ENCODE assay signal across 9 mouse cellular contexts in the genomic region with DNA sequence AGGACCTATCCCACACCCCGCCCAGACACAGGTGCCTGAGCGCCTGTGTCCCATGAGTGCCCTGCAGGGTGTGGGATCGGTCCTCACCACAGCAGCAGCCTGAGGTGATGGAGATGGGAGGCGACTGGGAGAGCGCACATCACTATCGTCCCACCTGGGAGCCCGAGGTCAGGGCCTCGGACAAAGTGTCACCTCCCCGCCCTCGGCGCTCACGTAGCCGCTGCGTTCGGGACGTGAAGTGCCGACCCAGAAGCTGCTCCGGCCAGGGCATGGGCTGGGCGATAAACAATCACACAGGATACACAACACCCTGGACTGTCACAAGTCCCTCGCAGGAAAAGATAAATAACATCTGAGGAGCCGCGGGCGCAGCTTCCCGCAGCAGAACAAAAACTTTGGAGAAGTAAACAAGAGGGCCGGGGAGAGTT. TPM values are rescaled to one million over a fixed set of nuclear protein-coding genes. Genes with fewer than 3 reads are reported as not detected.
DNase-seq lines count a peak whose midpoint lies in the region; ATAC-seq lines count a peak whose summit lies in the region.
"Had no signal": no experiment of that assay in that cellular context is flagged by ENCODE, and none has a peak within 500 bp of the region (broad histone marks: within the 10 kb centered on the region; RNA-seq: fewer than 3 reads in every experiment).

No protein-coding gene starts in this region.

- no peak for ATAC-seq in lung, embryonic 16.5 days (ENCODE audit: low read depth)
- ATAC-seq in activated CD4-positive, CD25-positive, alpha-beta regulatory T cell, adult 4 months, result no peak

- peaks cover 20% of the 10 kb centered on the region for H3K27me3 ChIP-seq in lung, embryonic 16.5 days (ENCODE audit: control insufficient read depth, insufficient read depth, low read depth, low read length)

- no peaks in the 10 kb centered on the region for H3K36me3 ChIP-seq in lung, embryonic 16.5 days (ENCODE audit: control insufficient read depth, insufficient read depth, low read length)

- H3K9ac ChIP-seq in lung, embryonic 16.5 days (ENCODE audit: low read length), result no peak overlapping the region

- H3K4me3 ChIP-seq in lung, embryonic 16.5 days (ENCODE audit: low read length), result peak overlapping the region; percentile 26

- DNase-seq in adrenal gland, postnatal 25 days, result peak; percentile 20
- DNase-seq in heart, adult 8-10 months (ENCODE audit: low spot score), result peak; percentile 39
- peak; percentile 62 to 73 for DNase-seq in kidney, adult 8-10 months
- DNase-seq in yolk sac, embryonic 10.5 days (ENCODE audit: low spot score), result peak; percentile 13
- DNase-seq in urinary bladder, adult 2 months (ENCODE audit: low spot score), result no peak
- DNase-seq in spleen, adult 12 weeks (ENCODE audit: low spot score), result no peak

- H3K4me1 ChIP-seq in lung, embryonic 16.5 days (replicated peaks; ENCODE audit: control insufficient read depth, insufficient read depth, low read length), result peaks cover 21% of the 10 kb centered on the region

- H3K4me2 ChIP-seq in lung, embryonic 16.5 days (ENCODE audit: low read depth, low read length), result peak overlapping the region; percentile 47

- no peak overlapping the region for H3K27ac ChIP-seq in lung, embryonic 16.5 days (ENCODE audit: low read length)
- H3K27ac ChIP-seq: macrophage had no signal

- H3K9me3 ChIP-seq in lung, embryonic 16.5 days (ENCODE audit: control insufficient read depth, low read length), result peaks cover 4% of the 10 kb centered on the region; the same call in 1 of the 2 replicates

- 1% methylated on average over 25 of the region's 25 CpGs for WGBS in lung, embryonic 16.5 days

RNA-seq across cellular contexts. Expression of a gene that starts 27.1 kb away (rescaled TPM):
- total RNA-seq in adrenal gland, postnatal 25 days (2021), result 39.6 and 43.0 TPM in 2 replicates
- 10 to 100 TPM; 69.6 to 80.3 (median 73.2) TPM for total RNA-seq in heart, adult 8-10 months (2022)
- 15.6 and 16.7 TPM in 2 replicates for polyA plus RNA-seq in lung, embryonic 16.5 days (2015; fragmentation: Nextera tagmentation; extraction: Ambion mirVana)
- not detected for polyA plus RNA-seq in activated CD4-positive, CD25-positive, alpha-beta regulatory T cell, adult 4 months (2017; shearing (Covaris generic))
- polyA plus RNA-seq in urinary bladder, adult 2 months (2012; rRNA removed), result 9.1 and 13.5 TPM in 2 replicates

Comparison
In these comparisons a context has a peak if more than half of its experiments do, and no peak if none do; other contexts are left out.
1. DNase-seq: peak in adrenal gland, postnatal 25 days (single experiment), heart, adult 8-10 months (single experiment), kidney, adult 8-10 months (2 of 2) and yolk sac, embryonic 10.5 days (single experiment); none in urinary bladder, adult 2 months (single experiment) and spleen, adult 12 weeks (single experiment).